Mouse (Mus musculus) T-helper 1 cell (primary cell): ENCODE results near the gene Rara.
"Not testable (repeated sequence)": the region's sequence is repeated elsewhere in the genome, so short reads cannot be mapped to it uniquely, and the experiment has no call there.

Experiments used
- in situ Hi-C: fragments of 300-600 bp; cut with MboI, MseI; formaldehyde crosslinking; loops from one replicate; pipeline ENCODE4 v1.15.1; 2025; ENCODE audit warnings: high pct_unique_total_duplicates

Rara gene

GRCm38 (mm10) chr11:98922851-98923711, 4.5 kb upstream of the Rara start:
- in situ Hi-C loops: not testable (repeated sequence)

GRCm38 (mm10) chr11:98924633-98925175, 2.9 kb upstream of the Rara start:
- in situ Hi-C loops: no loop called here

- in situ Hi-C loops: no loop called here
Observed at GRCm38 (mm10) chr11:98925265-98925721, 2.3 kb upstream of the Rara start.

GRCm38 (mm10) chr11:98925868-98926311, 1.7 kb upstream of the Rara start:
- in situ Hi-C loops: no loop called here

GRCm38 (mm10) chr11:98926553-98926952, 1.1 kb upstream of the Rara start:
- in situ Hi-C loops: no loop called here

GRCm38 (mm10) chr11:98928186-98928893, 722 bp downstream of the Rara start:
- in situ Hi-C loops: no loop called here

- in situ Hi-C loops: no loop called here
Observed at GRCm38 (mm10) chr11:98929503-98929902, 1.9 kb downstream of the Rara start.

GRCm38 (mm10) chr11:98930127-98930601, 2.5 kb downstream of the Rara start:
- in situ Hi-C loops: no loop called here

- in situ Hi-C loops: no loop called here
Observed at GRCm38 (mm10) chr11:98930773-98931512, 3.3 kb downstream of the Rara start.

GRCm38 (mm10) chr11:98931513-98932292, 4.1 kb downstream of the Rara start:
- in situ Hi-C loops: no loop called here

GRCm38 (mm10) chr11:98932293-98933091, 4.9 kb downstream of the Rara start:
- in situ Hi-C loops: no loop called here

- in situ Hi-C loops: no loop called here
Observed at GRCm38 (mm10) chr11:98933151-98933550, 5.5 kb downstream of the Rara start.

- in situ Hi-C loops: not testable (repeated sequence)
Observed at GRCm38 (mm10) chr11:98933847-98934246, 6.2 kb downstream of the Rara start.

- in situ Hi-C loops: no loop called here
Observed at GRCm38 (mm10) chr11:98934367-98934766, 6.7 kb downstream of the Rara start.

GRCm38 (mm10) chr11:98935123-98935522, 7.5 kb downstream of the Rara start:
- in situ Hi-C loops: loop anchor here (5.0 kb wide), 1 partner anchor 37 kb away; no protein-coding TSS in a partner anchor

GRCm38 (mm10) chr11:98936170-98936569, 8.6 kb downstream of the Rara start:
- in situ Hi-C loops: loop anchor here (5.0 kb wide), 1 partner anchor 36 kb away; no protein-coding TSS in a partner anchor

GRCm38 (mm10) chr11:98936606-98937409, 9.2 kb downstream of the Rara start:
- in situ Hi-C loops: loop anchor here (5.0 kb wide), 1 partner anchor 35 kb away; no protein-coding TSS in a partner anchor

GRCm38 (mm10) chr11:98937410-98937913, 9.8 kb downstream of the Rara start:
- in situ Hi-C loops: loop anchor here (5.0 kb wide), 1 partner anchor 35 kb away; no protein-coding TSS in a partner anchor
